Mouse (Mus musculus): ENCODE data around the gene Pik3c2b.

DNA sequence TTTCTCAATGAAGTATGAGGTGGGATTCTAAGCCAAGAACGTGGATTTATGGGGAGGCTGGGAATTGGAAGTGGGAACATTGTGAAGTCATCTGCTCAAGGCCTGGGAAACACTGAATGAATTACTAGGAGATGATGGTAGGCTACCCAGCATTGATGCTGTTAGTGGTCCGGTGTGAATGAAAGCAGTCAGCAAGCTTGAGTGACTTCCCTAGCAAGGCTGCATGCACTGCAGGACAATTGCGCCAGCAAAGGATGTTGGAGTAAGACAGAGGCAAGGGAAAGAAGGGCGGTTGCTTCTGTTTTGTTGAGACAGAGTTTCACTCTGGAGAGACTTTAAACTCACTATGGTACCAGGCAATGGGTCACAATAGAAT is 80.9 kb downstream of the Pik3c2b start:
- TF ChIP-seq CTCF (IDR thresholded peaks at IDR 0.05; ENCODE audit: low read depth): no peak
- no peak for TF ChIP-seq EP300 (IDR thresholded peaks at IDR 0.05; ENCODE audit: low read depth)
